Mouse (Mus musculus) limb, embryonic 14.5 days (tissue): ENCODE measurements around the gene Nup93. TPM values are rescaled to one million over a fixed set of nuclear protein-coding genes. Genes with fewer than 3 reads are reported as not detected.
A peak's percentile ranks its signal among the peaks of the same experiment; 100 is the strongest.

Experiments used
- ATAC-seq: fragments of 200-750 bp; cut with Nextera tagmentation; 2 replicates; pipeline ENCODE4 v1.8.0; 2017; ENCODE audit warnings: low read depth, moderate number of reproducible peaks, moderate TSS enrichment; ENCODE audit not compliant: low FRiP score
- DNase-seq: peaks from one replicate; pipeline ENCODE4 v3.0.0-alpha.2; 2015; ENCODE audit warnings: low spot score
- H3K27ac ChIP-seq: fragments of 300-500 bp; sonication (generic); replicated peaks from 2 replicates; pipeline ENCODE4 v1.5.1; 2014; ENCODE audit warnings: low read depth, mild to moderate bottlenecking, low read length, moderate library complexity, mixed read lengths
- H3K27me3 ChIP-seq: fragments of 300-500 bp; sonication (generic); 2 replicates; pipeline ENCODE4 v1.6.1; 2014; ENCODE audit warnings: low read length, mixed read lengths; ENCODE audit not compliant: control insufficient read depth, insufficient read depth
- H3K36me3 ChIP-seq: fragments of 300-500 bp; sonication (generic); 2 replicates; pipeline ENCODE4 v1.6.1; 2014; ENCODE audit warnings: mild to moderate bottlenecking, low read length, moderate library complexity, mixed read lengths; ENCODE audit not compliant: control insufficient read depth, insufficient read depth
- H3K4me1 ChIP-seq: fragments of 300-500 bp; sonication (generic); 2 replicates; pipeline ENCODE4 v1.6.1; 2014; ENCODE audit warnings: antibody characterized with exemption, low read length, mixed read lengths; ENCODE audit not compliant: control insufficient read depth, insufficient read depth
- H3K4me2 ChIP-seq: fragments of 300-500 bp; sonication (generic); replicated peaks from 2 replicates; pipeline ENCODE4 v1.6.1; 2014; ENCODE audit warnings: low read depth, mild to moderate bottlenecking, low read length, moderate library complexity; ENCODE audit not compliant: severe bottlenecking
- H3K4me3 ChIP-seq: fragments of 300-500 bp; sonication (generic); replicated peaks from 2 replicates; pipeline ENCODE4 v1.5.1; 2014; ENCODE audit warnings: low read length
- H3K9ac ChIP-seq: fragments of 300-500 bp; sonication (generic); 2 replicates; pipeline ENCODE4 v1.6.1; 2014; ENCODE audit warnings: mild to moderate bottlenecking, low read depth, low read length, moderate library complexity; ENCODE audit not compliant: severe bottlenecking
- H3K9me3 ChIP-seq: fragments of 300-500 bp; sonication (generic); 2 replicates; pipeline ENCODE4 v1.6.1; 2016; ENCODE audit warnings: low read length; ENCODE audit not compliant: control insufficient read depth
- POLR2A ChIP-seq: fragments of 200-500 bp; IDR thresholded peaks from 2 replicates; pipeline ENCODE4 v1.8.0; 2012; ENCODE audit warnings: inconsistent platforms, mild to moderate bottlenecking, moderate library complexity, borderline replicate concordance; ENCODE audit not compliant: insufficient read depth, insufficient read length; ENCODE audit errors: extremely low read depth
- WGBS: fragments of 180-500 bp; shearing (Covaris S2); extraction: QIAGEN DNeasy Blood & Tissue Kit; methylation state at CpG from one replicate; pipeline ENCODE4 v1.1.7; 2014; 5-methylcytosine and 5-hydroxymethylcytosine counted together
- polyA plus RNA-seq, 2 experiments: library from polyadenylated mRNA; depleted of rRNA in 1 of 2; stranded (reverse) in 1 of 2; unstranded in 1 of 2; fragments of >200 nt; fragmentation: Nextera tagmentation in 1 of 2; extraction: Ambion mirVana in 1 of 2; gene quantifications; 2 replicates each; pipeline versions ENCODE4 v1.2.1 to v1.2.3; 2012 to 2014

Gene Nup93
- polyA plus RNA-seq, 2 experiments = 64.0 to 72.3 TPM

DNA sequence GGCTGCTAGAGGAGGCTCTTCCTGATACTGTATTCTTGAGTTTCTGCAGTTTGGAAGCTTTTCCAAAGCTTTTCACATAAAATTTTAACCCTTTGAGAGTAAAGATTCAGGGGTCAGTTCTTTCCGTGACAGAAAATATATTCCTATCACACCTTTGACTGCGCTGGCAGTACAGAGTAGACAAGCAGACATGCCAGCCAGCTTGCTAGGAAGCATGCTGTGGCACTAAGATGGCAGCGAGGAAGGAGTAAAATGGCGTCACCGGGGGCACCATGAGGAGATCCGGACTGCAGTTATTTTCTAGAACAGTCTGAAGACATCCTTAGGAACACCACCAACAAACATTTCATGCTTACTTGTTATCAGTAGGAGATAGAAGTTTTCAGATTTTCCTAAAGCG is 55.9 kb downstream of the Nup93 start:
- TF ChIP-seq POLR2A = no peak
- no peak for DNase-seq
- no peaks in the 10 kb centered on the region for H3K9me3 ChIP-seq
- no peak overlapping the region for H3K9ac ChIP-seq
- peak overlapping the region; percentile 62 for H3K27ac ChIP-seq
- H3K4me1 ChIP-seq = peaks cover 18% of the 10 kb centered on the region
- H3K4me3 ChIP-seq = no peak overlapping the region
- H3K27me3 ChIP-seq = no peaks in the 10 kb centered on the region
- peak overlapping the region; percentile 29; the same call in 1 of the 2 replicates for H3K4me2 ChIP-seq
- WGBS = 88% methylated on average over 7 of the region's 7 CpGs
- ATAC-seq = no peak
- H3K36me3 ChIP-seq = no peaks in the 10 kb centered on the region

DNA sequence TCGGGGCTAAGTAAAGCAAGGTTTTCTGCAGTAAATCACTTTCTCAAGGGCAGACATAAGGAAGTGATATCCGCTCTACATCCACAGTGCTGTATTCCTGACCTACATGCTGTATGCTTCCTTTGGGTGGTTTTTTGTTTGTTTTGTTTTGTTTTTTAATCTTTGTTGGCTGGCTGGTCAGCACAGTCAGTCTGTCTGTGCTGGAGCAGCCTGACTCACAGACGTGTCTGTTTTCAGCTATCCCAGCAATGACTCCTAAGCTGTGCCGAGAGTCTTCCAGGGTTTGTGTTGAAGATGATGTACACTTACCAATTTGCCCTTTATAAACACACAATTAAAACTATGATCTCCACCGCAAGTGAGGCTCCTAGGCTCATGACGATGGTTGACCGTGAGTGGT is 56.7 kb downstream of the Nup93 start:
- Histone ChIP-seq H3K27ac (no peak overlapping the region), H3K4me1 (peaks cover 18% of the 10 kb centered on the region), H3K9me3 (no peaks in the 10 kb centered on the region), H3K27me3 (no peaks in the 10 kb centered on the region), H3K4me2 (no peak overlapping the region), H3K4me3 (no peak overlapping the region), H3K9ac (no peak overlapping the region), H3K36me3 (no peaks in the 10 kb centered on the region)
- TF ChIP-seq POLR2A = no peak
- DNase-seq (no peak), ATAC-seq (no peak)
- WGBS = 75% methylated on average over 7 of the region's 7 CpGs

DNA sequence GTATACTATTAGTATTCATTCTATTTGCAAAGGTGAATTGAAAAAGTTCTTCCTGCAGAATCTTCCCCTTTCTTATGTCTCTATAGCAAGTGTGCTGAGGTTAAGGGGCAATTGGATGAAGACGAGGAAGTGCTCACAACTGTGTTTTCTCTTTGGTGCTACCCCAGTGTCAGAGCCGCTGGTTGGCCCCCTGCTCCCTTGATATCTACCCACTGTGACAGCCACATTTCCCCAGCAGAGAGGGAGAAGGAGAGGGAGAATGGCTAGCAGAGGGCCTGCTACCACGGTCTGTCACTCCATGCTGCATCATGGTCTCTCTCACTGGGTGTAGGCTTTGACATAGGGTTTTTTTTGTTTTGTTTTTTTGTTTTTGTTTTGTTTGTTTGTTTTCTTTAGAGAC is 58.2 kb downstream of the Nup93 start:
- Histone ChIP-seq H3K4me2 (no peak overlapping the region), H3K4me3 (no peak overlapping the region), H3K4me1 (peaks cover 13% of the 10 kb centered on the region; the same call in 1 of the 2 replicates), H3K27ac (no peak overlapping the region), H3K9ac (no peak overlapping the region), H3K9me3 (no peaks in the 10 kb centered on the region), H3K36me3 (no peaks in the 10 kb centered on the region), H3K27me3 (no peaks in the 10 kb centered on the region)
- no peak for TF ChIP-seq POLR2A
- ATAC-seq (no peak), DNase-seq (no peak)
- 75% methylated on average over 3 of the region's 3 CpGs for WGBS

DNA sequence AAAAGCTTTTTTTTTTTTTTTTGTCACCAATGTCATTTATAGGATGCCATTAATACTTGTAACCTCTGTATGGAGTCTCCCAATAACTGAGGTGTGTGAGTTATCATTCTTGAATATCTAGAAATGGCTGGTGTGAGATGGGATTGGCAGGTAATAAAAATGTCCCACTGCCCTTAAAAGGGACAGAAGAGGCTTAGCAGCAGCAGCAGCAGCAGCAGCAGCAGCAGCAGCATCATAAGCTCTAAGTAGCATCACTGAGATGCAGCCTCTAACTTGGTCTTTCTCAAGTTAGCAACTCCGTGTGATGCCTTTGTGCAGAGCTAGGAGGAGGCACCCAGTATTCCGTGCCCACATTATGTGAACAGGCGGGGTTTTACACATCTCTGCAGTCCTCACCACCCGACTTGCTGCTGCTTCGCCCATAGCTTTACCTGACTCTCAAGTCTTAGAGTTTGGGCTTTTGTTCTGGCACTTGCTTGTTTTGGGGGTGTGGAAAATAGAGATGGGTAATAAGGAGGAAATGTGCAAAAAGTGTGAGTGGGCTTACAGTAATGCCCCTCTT is 59.0 kb downstream of the Nup93 start:
- WGBS = 86% methylated on average over 5 of the region's 5 CpGs
- DNase-seq = no peak
- Histone ChIP-seq H3K9me3 (no peaks in the 10 kb centered on the region), H3K36me3 (no peaks in the 10 kb centered on the region), H3K4me2 (no peak overlapping the region), H3K9ac (no peak overlapping the region), H3K4me1 (peaks cover 13% of the 10 kb centered on the region; the same call in 1 of the 2 replicates), H3K4me3 (no peak overlapping the region), H3K27me3 (no peaks in the 10 kb centered on the region), H3K27ac (no peak overlapping the region)
- ATAC-seq = no peak
- TF ChIP-seq POLR2A = no peak

DNA sequence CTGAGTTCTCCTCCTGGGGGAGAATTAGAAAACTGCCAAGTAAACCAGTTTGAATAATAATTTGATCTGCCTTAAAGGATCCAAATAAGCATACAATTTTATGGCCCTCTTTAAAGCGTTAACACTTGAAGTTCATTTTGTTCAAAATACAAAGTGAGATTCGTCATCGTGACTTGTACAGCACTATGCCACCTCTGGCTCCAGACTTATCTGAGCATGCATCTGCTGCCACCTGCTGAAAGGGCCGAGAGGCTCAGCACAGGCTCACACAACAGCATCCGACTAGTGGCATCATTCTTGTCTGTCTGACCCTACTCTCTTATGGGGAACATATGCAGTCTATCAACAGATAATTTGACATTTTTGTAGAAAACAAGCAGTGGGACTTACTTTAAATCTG is 59.7 kb downstream of the Nup93 start:
- no peak for DNase-seq
- Histone ChIP-seq H3K4me1 (peaks cover 13% of the 10 kb centered on the region; the same call in 1 of the 2 replicates), H3K4me3 (no peak overlapping the region), H3K27ac (no peak overlapping the region), H3K9me3 (no peaks in the 10 kb centered on the region), H3K27me3 (no peaks in the 10 kb centered on the region), H3K36me3 (no peaks in the 10 kb centered on the region), H3K9ac (no peak overlapping the region), H3K4me2 (no peak overlapping the region)
- WGBS = 77% methylated on average over 5 of the region's 5 CpGs
- no peak for TF ChIP-seq POLR2A
- no peak for ATAC-seq

DNA sequence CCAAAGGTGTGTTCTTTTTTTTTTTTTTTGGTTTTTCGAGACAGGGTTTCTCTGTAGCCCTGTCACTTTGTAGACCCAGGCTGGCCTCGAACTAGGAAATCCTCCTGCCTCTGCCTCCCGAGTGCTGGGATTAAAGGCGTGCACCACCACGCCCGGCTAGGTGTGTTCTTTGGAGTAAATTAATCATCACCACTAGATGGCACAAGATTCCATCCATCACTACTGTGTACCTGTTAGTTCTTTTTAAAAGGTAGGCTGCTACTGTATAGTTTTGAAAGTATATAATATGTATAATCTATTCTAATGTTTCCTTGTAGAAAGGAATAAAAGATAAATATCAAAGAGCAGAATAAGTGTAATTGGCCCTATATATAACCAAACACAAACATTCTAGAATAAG is 63.9 kb downstream of the Nup93 start:
- ATAC-seq (no peak), DNase-seq (no peak)
- Histone ChIP-seq H3K4me2 (no peak overlapping the region), H3K36me3 (no peaks in the 10 kb centered on the region), H3K27ac (no peak overlapping the region), H3K9me3 (no peaks in the 10 kb centered on the region), H3K4me3 (no peak overlapping the region), H3K27me3 (no peaks in the 10 kb centered on the region), H3K9ac (no peak overlapping the region), H3K4me1 (no peaks in the 10 kb centered on the region)
- TF ChIP-seq POLR2A = no peak
- 92% methylated on average over 6 of the region's 6 CpGs for WGBS
